Mouse (Mus musculus) intestine, embryonic 16.5 days (tissue): Measurements from ENCODE around the gene Eya2. TPM values are rescaled to one million over a fixed set of nuclear protein-coding genes. Genes with fewer than 3 reads are reported as not detected.
A peak's percentile ranks its signal among the peaks of the same experiment; 100 is the strongest.

Experiments used
- ATAC-seq: fragments of 200-750 bp; cut with Nextera tagmentation; 2 replicates; pipeline ENCODE4 v1.8.0; 2017; ENCODE audit warnings: moderate TSS enrichment, moderate library complexity
- H3K27ac ChIP-seq: fragments of 300-500 bp; sonication (generic); 2 replicates; pipeline ENCODE4 v1.5.1; 2014; ENCODE audit warnings: mild to moderate bottlenecking, low read length
- H3K27me3 ChIP-seq: fragments of 300-500 bp; sonication (generic); replicated peaks from 2 replicates; pipeline ENCODE4 v1.6.1; 2014; ENCODE audit warnings: low read length, control low read depth, mixed read lengths; ENCODE audit not compliant: control insufficient read depth, insufficient read depth
- H3K36me3 ChIP-seq: fragments of 300-500 bp; sonication (generic); 2 replicates; pipeline ENCODE4 v1.6.1; 2014; ENCODE audit warnings: low read length, control low read depth; ENCODE audit not compliant: control insufficient read depth, insufficient read depth
- H3K4me1 ChIP-seq: fragments of 300-500 bp; sonication (generic); 2 replicates; pipeline ENCODE4 v1.6.1; 2014; ENCODE audit warnings: low read length, control low read depth, mixed read lengths; ENCODE audit not compliant: control insufficient read depth, insufficient read depth
- H3K4me2 ChIP-seq: fragments of 300-500 bp; sonication (generic); 2 replicates; pipeline ENCODE4 v1.6.1; 2014; ENCODE audit warnings: low read depth, low read length, control low read depth
- H3K4me3 ChIP-seq: fragments of 300-500 bp; sonication (generic); 2 replicates; pipeline ENCODE4 v1.5.1; 2014; ENCODE audit warnings: mild to moderate bottlenecking, low read length
- H3K9ac ChIP-seq: fragments of 300-500 bp; sonication (generic); 2 replicates; pipeline ENCODE4 v1.6.1; 2014; ENCODE audit warnings: low read depth, low read length
- H3K9me3 ChIP-seq: fragments of 300-500 bp; sonication (generic); 2 replicates; pipeline ENCODE4 v1.6.1; 2016; ENCODE audit warnings: low read length, control low read depth; ENCODE audit not compliant: control insufficient read depth
- WGBS: fragments of 180-500 bp; shearing (Covaris S2); extraction: QIAGEN DNeasy Blood & Tissue Kit; methylation state at CpG from one replicate; pipeline ENCODE4 v1.1.7; 2014; 5-methylcytosine and 5-hydroxymethylcytosine counted together
- polyA plus RNA-seq: library from polyadenylated mRNA; unstranded; fragments of >200 nt; fragmentation: Nextera tagmentation; extraction: Ambion mirVana; gene quantifications from 2 replicates; pipeline ENCODE4 v1.2.1, GENCODE M21; 2015

Eya2 gene
- polyA plus RNA-seq, 1 experiment from 2014 or later = 0.33 TPM

GRCm38 (mm10) chr2:165653001-165653921, 58.4 kb downstream of the Eya2 start:
- Histone ChIP-seq H3K4me3 (no peak overlapping the region), H3K27me3 (no peaks in the 10 kb centered on the region), H3K9me3 (no peaks in the 10 kb centered on the region), H3K4me2 (0 out of 2 replicates have a peak overlapping the region, but pooled peaks have one; percentile 5), H3K9ac (no peak overlapping the region), H3K27ac (no peak overlapping the region; the same call in 1 of the 2 replicates), H3K4me1 (peaks cover 16% of the 10 kb centered on the region), H3K36me3 (no peaks in the 10 kb centered on the region)
- 21% methylated on average over 14 of the region's 14 CpGs for WGBS
- peak; percentile 84 for ATAC-seq

- peak; percentile 40; the same call in 1 of the 2 replicates for ATAC-seq
Observed at GRCm38 (mm10) chr2:165654151-165654550, 59.3 kb downstream of the Eya2 start.

GRCm38 (mm10) chr2:165654696-165655491, 60.1 kb downstream of the Eya2 start:
- ATAC-seq = no peak
- Histone ChIP-seq H3K27ac (no peak overlapping the region), H3K9me3 (no peaks in the 10 kb centered on the region), H3K27me3 (no peaks in the 10 kb centered on the region), H3K4me2 (no peak overlapping the region), H3K9ac (no peak overlapping the region), H3K4me1 (peaks cover 16% of the 10 kb centered on the region), H3K36me3 (no peaks in the 10 kb centered on the region), H3K4me3 (no peak overlapping the region)
- WGBS = 77% methylated on average over 10 of the region's 10 CpGs

More at GRCm38 (mm10) chr2:165654151-165654550, 59.3 kb downstream of the Eya2 start:
- WGBS = 42% methylated on average over 9 of the region's 9 CpGs
- no peak overlapping the region for H3K4me3 ChIP-seq
- no peaks in the 10 kb centered on the region for H3K9me3 ChIP-seq
- H3K27ac ChIP-seq = no peak overlapping the region
- H3K36me3 ChIP-seq = no peaks in the 10 kb centered on the region
- peaks cover 16% of the 10 kb centered on the region for H3K4me1 ChIP-seq
- no peak overlapping the region for H3K9ac ChIP-seq
- H3K27me3 ChIP-seq = no peaks in the 10 kb centered on the region
- H3K4me2 ChIP-seq = no peak overlapping the region

DNA sequence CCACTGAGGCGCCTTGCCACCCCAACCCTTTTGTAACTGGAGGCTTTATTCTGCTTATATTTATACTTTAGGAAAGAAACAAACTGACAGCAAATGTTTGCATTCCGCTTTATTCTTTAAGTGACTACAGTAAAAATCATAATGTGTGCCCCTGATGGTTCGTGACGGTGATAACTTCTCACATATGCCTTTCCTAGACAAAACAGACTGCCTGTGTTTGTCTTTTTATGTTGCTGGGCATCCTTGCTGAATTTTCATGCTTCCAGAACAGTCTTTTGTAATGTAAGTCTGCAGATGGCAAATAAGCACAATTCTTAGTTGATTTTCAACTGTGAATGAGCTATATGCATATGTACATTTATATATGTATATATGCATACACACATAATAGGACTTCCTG, 61.7 kb downstream of the Eya2 start:
- Histone ChIP-seq H3K9me3 (no peaks in the 10 kb centered on the region), H3K36me3 (no peaks in the 10 kb centered on the region), H3K4me2 (no peak overlapping the region), H3K27me3 (no peaks in the 10 kb centered on the region), H3K4me3 (no peak overlapping the region), H3K4me1 (peaks cover 16% of the 10 kb centered on the region), H3K9ac (no peak overlapping the region), H3K27ac (no peak overlapping the region)
- WGBS = 74% methylated on average over 4 of the region's 4 CpGs
- no peak for ATAC-seq

GRCm38 (mm10) chr2:165656956-165657355, 62.1 kb downstream of the Eya2 start:
- Histone ChIP-seq H3K4me3 (no peak overlapping the region), H3K9me3 (no peaks in the 10 kb centered on the region), H3K27me3 (no peaks in the 10 kb centered on the region), H3K4me1 (peaks cover 16% of the 10 kb centered on the region), H3K4me2 (no peak overlapping the region), H3K36me3 (no peaks in the 10 kb centered on the region), H3K9ac (no peak overlapping the region), H3K27ac (no peak overlapping the region)
- ATAC-seq = no peak
- 63% methylated on average over 6 of the region's 6 CpGs for WGBS

GRCm38 (mm10) chr2:165659552-165659951, 64.7 kb downstream of the Eya2 start:
- Histone ChIP-seq H3K9me3 (no peaks in the 10 kb centered on the region), H3K4me1 (no peaks in the 10 kb centered on the region; the same call in 1 of the 2 replicates), H3K4me2 (no peak overlapping the region), H3K27me3 (no peaks in the 10 kb centered on the region), H3K9ac (no peak overlapping the region), H3K4me3 (no peak overlapping the region), H3K36me3 (no peaks in the 10 kb centered on the region), H3K27ac (no peak overlapping the region)
- 60% methylated on average over 5 of the region's 5 CpGs for WGBS
- ATAC-seq = no peak

DNA sequence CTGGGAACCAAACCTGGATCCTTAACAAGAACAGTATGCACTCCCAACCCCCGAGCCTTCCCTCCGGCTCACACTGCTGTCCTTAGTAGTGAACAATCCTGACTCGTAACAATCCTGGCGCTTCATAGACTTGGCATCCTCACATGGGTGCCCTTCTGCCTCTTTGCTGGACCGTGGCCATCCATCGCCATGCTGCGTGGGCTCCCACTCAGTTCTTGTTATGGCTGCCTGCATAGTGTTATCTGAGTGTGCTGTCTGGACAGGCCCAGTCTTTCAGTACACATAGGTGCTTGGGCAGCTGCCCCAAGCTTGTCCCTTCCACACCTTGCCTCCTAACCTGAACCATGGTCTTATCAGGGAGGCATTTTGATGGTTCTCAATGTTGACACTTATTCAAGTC, 68.4 kb downstream of the Eya2 start:
- ATAC-seq = no peak
- H3K4me1 ChIP-seq = peaks cover 4% of the 10 kb centered on the region; the same call in 1 of the 2 replicates
- H3K4me2 ChIP-seq = no peak overlapping the region
- H3K36me3 ChIP-seq = no peaks in the 10 kb centered on the region
- no peaks in the 10 kb centered on the region for H3K9me3 ChIP-seq
- no peak overlapping the region for H3K27ac ChIP-seq
- H3K9ac ChIP-seq = no peak overlapping the region
- no peak overlapping the region for H3K4me3 ChIP-seq
- WGBS = 87% methylated on average over 7 of the region's 7 CpGs
- no peaks in the 10 kb centered on the region for H3K27me3 ChIP-seq

DNA sequence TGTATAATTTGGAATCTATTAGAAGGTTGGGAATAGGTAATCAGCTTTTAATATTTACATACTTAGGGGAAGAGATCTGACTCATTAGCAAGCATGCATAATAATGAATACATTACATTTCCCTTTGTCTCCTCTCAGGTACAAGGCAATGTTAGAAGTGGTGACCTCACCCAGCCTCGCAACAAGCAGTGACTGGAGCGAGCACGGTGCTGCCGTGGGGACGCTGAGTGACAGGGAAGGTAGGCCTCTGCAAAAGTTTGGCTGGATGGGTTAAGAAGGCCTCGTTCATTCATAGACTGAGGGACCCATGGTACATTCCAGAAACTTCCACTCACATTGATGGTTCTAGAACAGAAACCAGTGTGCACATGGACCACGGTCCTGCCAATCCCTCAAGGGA, 69.8 kb downstream of the Eya2 start:
- Histone ChIP-seq H3K36me3 (no peaks in the 10 kb centered on the region), H3K4me2 (0 out of 2 replicates have a peak overlapping the region, but pooled peaks have one; percentile 9), H3K27ac (peak overlapping the region; percentile 37; the same call in 1 of the 2 replicates), H3K9ac (no peak overlapping the region), H3K9me3 (no peaks in the 10 kb centered on the region), H3K4me3 (no peak overlapping the region), H3K4me1 (peaks cover 4% of the 10 kb centered on the region; the same call in 1 of the 2 replicates), H3K27me3 (no peaks in the 10 kb centered on the region)
- ATAC-seq = no peak
- 78% methylated on average over 7 of the region's 7 CpGs for WGBS

DNA sequence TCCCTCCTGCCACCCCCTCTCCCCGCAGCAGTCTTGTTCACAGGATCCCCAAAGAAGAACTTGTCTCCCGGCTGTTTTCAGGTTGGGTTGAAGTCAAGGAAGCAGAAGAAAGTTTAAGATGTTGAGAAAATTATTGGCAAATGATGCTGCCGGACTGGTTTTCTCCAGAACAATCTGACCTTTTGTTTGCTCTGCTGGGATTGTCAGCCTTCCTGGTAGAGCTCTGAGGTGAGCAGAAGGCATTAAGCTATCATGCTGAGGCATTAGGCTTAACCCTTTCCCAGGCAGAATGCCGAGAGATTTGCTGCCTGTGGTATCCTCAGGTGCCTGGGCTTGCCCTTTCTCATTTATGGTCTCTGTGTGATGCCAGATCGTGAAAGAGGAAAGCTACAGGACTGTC, 70.3 kb downstream of the Eya2 start:
- peak; percentile 58; the same call in 1 of the 2 replicates for ATAC-seq
- peak overlapping the region; percentile 37; the same call in 1 of the 2 replicates for H3K27ac ChIP-seq
- H3K9me3 ChIP-seq = no peaks in the 10 kb centered on the region
- H3K27me3 ChIP-seq = no peaks in the 10 kb centered on the region
- no peak overlapping the region for H3K4me3 ChIP-seq
- no peak overlapping the region for H3K9ac ChIP-seq
- peaks cover 4% of the 10 kb centered on the region; the same call in 1 of the 2 replicates for H3K4me1 ChIP-seq
- H3K4me2 ChIP-seq = 0 out of 2 replicates have a peak overlapping the region, but pooled peaks have one; percentile 9
- 43% methylated on average over 5 of the region's 5 CpGs for WGBS
- H3K36me3 ChIP-seq = no peaks in the 10 kb centered on the region
